Mouse (Mus musculus) intestine, embryonic 16.5 days (tissue): Measurements from ENCODE around the gene Txk. TPM values are rescaled to one million over a fixed set of nuclear protein-coding genes. Genes with fewer than 3 reads are reported as not detected.
A peak's percentile ranks its signal among the peaks of the same experiment; 100 is the strongest.

Experiments used
- ATAC-seq: fragments of 200-750 bp; cut with Nextera tagmentation; 2 replicates; pipeline ENCODE4 v1.8.0; 2017; ENCODE audit warnings: moderate TSS enrichment, moderate library complexity
- H3K27ac ChIP-seq: fragments of 300-500 bp; sonication (generic); 2 replicates; pipeline ENCODE4 v1.5.1; 2014; ENCODE audit warnings: mild to moderate bottlenecking, low read length
- H3K27me3 ChIP-seq: fragments of 300-500 bp; sonication (generic); replicated peaks from 2 replicates; pipeline ENCODE4 v1.6.1; 2014; ENCODE audit warnings: low read length, control low read depth, mixed read lengths; ENCODE audit not compliant: control insufficient read depth, insufficient read depth
- H3K36me3 ChIP-seq: fragments of 300-500 bp; sonication (generic); 2 replicates; pipeline ENCODE4 v1.6.1; 2014; ENCODE audit warnings: low read length, control low read depth; ENCODE audit not compliant: control insufficient read depth, insufficient read depth
- H3K4me1 ChIP-seq: fragments of 300-500 bp; sonication (generic); 2 replicates; pipeline ENCODE4 v1.6.1; 2014; ENCODE audit warnings: low read length, control low read depth, mixed read lengths; ENCODE audit not compliant: control insufficient read depth, insufficient read depth
- H3K4me2 ChIP-seq: fragments of 300-500 bp; sonication (generic); 2 replicates; pipeline ENCODE4 v1.6.1; 2014; ENCODE audit warnings: low read depth, low read length, control low read depth
- H3K4me3 ChIP-seq: fragments of 300-500 bp; sonication (generic); 2 replicates; pipeline ENCODE4 v1.5.1; 2014; ENCODE audit warnings: mild to moderate bottlenecking, low read length
- H3K9ac ChIP-seq: fragments of 300-500 bp; sonication (generic); 2 replicates; pipeline ENCODE4 v1.6.1; 2014; ENCODE audit warnings: low read depth, low read length
- H3K9me3 ChIP-seq: fragments of 300-500 bp; sonication (generic); 2 replicates; pipeline ENCODE4 v1.6.1; 2016; ENCODE audit warnings: low read length, control low read depth; ENCODE audit not compliant: control insufficient read depth
- WGBS: fragments of 180-500 bp; shearing (Covaris S2); extraction: QIAGEN DNeasy Blood & Tissue Kit; methylation state at CpG from one replicate; pipeline ENCODE4 v1.1.7; 2014; 5-methylcytosine and 5-hydroxymethylcytosine counted together
- polyA plus RNA-seq: library from polyadenylated mRNA; unstranded; fragments of >200 nt; fragmentation: Nextera tagmentation; extraction: Ambion mirVana; gene quantifications from 2 replicates; pipeline ENCODE4 v1.2.1, GENCODE M21; 2015

Gene Txk
- polyA plus RNA-seq, 1 experiment from 2014 or later = 0.48 TPM

GRCm38 (mm10) chr5:72706722-72707121 lies 45.9 kb downstream of the Txk start:
- H3K4me2 ChIP-seq = no peak overlapping the region
- no peaks in the 10 kb centered on the region for H3K27me3 ChIP-seq
- H3K4me1 ChIP-seq = peaks cover 7% of the 10 kb centered on the region; the same call in 1 of the 2 replicates
- H3K9me3 ChIP-seq = 0 out of 2 replicates have a peak, but pooled peaks cover 3% of the 10 kb centered on the region
- no peak overlapping the region for H3K9ac ChIP-seq
- ATAC-seq = no peak
- H3K4me3 ChIP-seq = no peak overlapping the region
- no peak overlapping the region for H3K27ac ChIP-seq
- 64% methylated on average over 10 of the region's 10 CpGs for WGBS
- no peaks in the 10 kb centered on the region for H3K36me3 ChIP-seq

- Histone ChIP-seq H3K4me2 (no peak overlapping the region), H3K4me1 (peaks cover 7% of the 10 kb centered on the region; the same call in 1 of the 2 replicates), H3K9ac (no peak overlapping the region), H3K36me3 (no peaks in the 10 kb centered on the region), H3K4me3 (no peak overlapping the region), H3K27ac (no peak overlapping the region), H3K9me3 (0 out of 2 replicates have a peak, but pooled peaks cover 3% of the 10 kb centered on the region), H3K27me3 (no peaks in the 10 kb centered on the region)
- no peak for ATAC-seq
- 63% methylated on average over 10 of the region's 10 CpGs for WGBS
Measured at GRCm38 (mm10) chr5:72706095-72706494, 46.5 kb downstream of the Txk start.

- Histone ChIP-seq H3K9ac (no peak overlapping the region), H3K27ac (no peak overlapping the region), H3K27me3 (no peaks in the 10 kb centered on the region), H3K4me2 (no peak overlapping the region), H3K4me3 (no peak overlapping the region), H3K4me1 (no peaks in the 10 kb centered on the region), H3K36me3 (no peaks in the 10 kb centered on the region), H3K9me3 (0 out of 2 replicates have a peak, but pooled peaks cover 3% of the 10 kb centered on the region)
- no peak for ATAC-seq
Measured at GRCm38 (mm10) chr5:72702202-72702601, 50.4 kb downstream of the Txk start.

DNA sequence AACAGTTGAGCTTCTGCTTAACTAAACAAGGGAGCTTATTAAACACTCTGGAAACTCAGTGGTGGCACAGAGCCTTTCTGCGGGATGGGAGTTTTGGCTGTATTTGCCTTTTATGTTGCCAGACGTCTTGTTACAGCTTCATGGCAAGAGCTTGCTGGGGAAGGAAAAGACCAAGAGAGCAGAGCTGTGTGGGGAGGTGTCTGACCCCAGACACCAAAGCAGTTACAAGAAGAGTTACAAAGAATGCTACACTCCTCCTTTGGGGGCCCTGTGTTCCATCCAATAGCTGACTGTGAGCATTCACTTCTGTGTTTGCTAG lies 53.1 kb downstream of the Txk start:
- H3K4me2 ChIP-seq = no peak overlapping the region
- H3K4me3 ChIP-seq = no peak overlapping the region
- no peak overlapping the region for H3K27ac ChIP-seq
- no peaks in the 10 kb centered on the region for H3K9me3 ChIP-seq
- 46% methylated on average over 2 of the region's 2 CpGs for WGBS
- H3K9ac ChIP-seq = no peak overlapping the region
- H3K27me3 ChIP-seq = no peaks in the 10 kb centered on the region
- no peaks in the 10 kb centered on the region for H3K4me1 ChIP-seq
- H3K36me3 ChIP-seq = no peaks in the 10 kb centered on the region
- no peak for ATAC-seq

- Histone ChIP-seq H3K27ac (no peak overlapping the region), H3K36me3 (no peaks in the 10 kb centered on the region), H3K4me3 (no peak overlapping the region), H3K9ac (no peak overlapping the region), H3K4me2 (no peak overlapping the region), H3K4me1 (no peaks in the 10 kb centered on the region), H3K9me3 (no peaks in the 10 kb centered on the region), H3K27me3 (no peaks in the 10 kb centered on the region)
- 61% methylated on average over 7 of the region's 7 CpGs for WGBS
- ATAC-seq = no peak
Measured at GRCm38 (mm10) chr5:72698818-72699499, 53.6 kb downstream of the Txk start.

- Histone ChIP-seq H3K9me3 (no peaks in the 10 kb centered on the region), H3K9ac (no peak overlapping the region), H3K4me2 (no peak overlapping the region), H3K4me3 (no peak overlapping the region), H3K27ac (no peak overlapping the region), H3K36me3 (no peaks in the 10 kb centered on the region), H3K4me1 (no peaks in the 10 kb centered on the region), H3K27me3 (no peaks in the 10 kb centered on the region)
- ATAC-seq = no peak; the same call in 1 of the 2 replicates
- 57% methylated on average over 3 of the region's 3 CpGs for WGBS
Measured at GRCm38 (mm10) chr5:72698343-72698742, 54.2 kb downstream of the Txk start.

DNA sequence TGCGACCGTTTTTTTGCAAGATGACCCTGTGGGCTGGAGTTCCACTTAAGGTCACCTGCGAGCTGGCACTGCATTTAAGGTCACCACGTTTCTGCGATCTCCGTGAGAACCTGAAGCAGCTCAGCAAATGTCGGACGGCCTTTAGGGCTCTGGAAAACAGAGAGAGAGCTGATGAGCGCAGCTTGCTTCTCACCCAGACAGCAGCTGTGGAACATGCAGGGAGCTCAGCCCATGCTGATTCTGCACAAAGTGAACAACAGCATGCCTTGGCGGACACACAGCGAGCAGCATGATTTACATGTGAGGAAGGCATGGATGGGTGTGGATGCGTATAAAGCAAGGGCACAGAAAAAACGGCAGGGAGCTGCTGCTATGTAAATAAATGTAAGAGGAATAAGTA lies 56.1 kb downstream of the Txk start:
- Histone ChIP-seq H3K27me3 (no peaks in the 10 kb centered on the region), H3K4me3 (no peak overlapping the region), H3K9ac (no peak overlapping the region), H3K36me3 (no peaks in the 10 kb centered on the region), H3K27ac (no peak overlapping the region), H3K9me3 (no peaks in the 10 kb centered on the region), H3K4me1 (no peaks in the 10 kb centered on the region), H3K4me2 (no peak overlapping the region)
- ATAC-seq = peak; percentile 38; the same call in 1 of the 2 replicates
- 57% methylated on average over 13 of the region's 13 CpGs for WGBS

DNA sequence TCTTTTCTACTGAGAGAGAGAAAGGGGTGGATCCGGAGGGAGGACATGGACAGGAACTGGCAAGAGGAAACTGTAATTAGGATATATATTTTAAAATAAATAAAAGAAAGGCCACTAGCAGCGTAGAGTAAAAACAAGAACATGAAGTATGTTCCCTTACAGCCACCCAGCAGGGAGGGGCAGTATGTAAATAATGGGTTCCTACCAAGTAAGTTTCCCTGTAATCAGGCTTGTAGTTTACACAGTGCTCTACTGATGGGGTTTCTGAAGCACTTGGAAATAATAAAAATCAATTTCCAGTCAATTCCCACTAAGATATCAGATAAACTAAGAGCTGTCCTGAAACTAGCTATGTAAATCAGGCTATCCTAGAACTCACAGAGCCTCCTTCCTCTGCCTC lies 57.9 kb downstream of the Txk start:
- H3K36me3 ChIP-seq = no peaks in the 10 kb centered on the region
- no peak overlapping the region for H3K4me2 ChIP-seq
- H3K9me3 ChIP-seq = no peaks in the 10 kb centered on the region
- no peaks in the 10 kb centered on the region for H3K27me3 ChIP-seq
- no peak overlapping the region for H3K4me3 ChIP-seq
- H3K9ac ChIP-seq = no peak overlapping the region
- WGBS = 50% methylated on average over 2 of the region's 2 CpGs
- no peak overlapping the region for H3K27ac ChIP-seq
- 0 out of 2 replicates have a peak, but pooled peaks have one; percentile 21 for ATAC-seq
- H3K4me1 ChIP-seq = no peaks in the 10 kb centered on the region

GRCm38 (mm10) chr5:72690516-72690915 lies 62.1 kb downstream of the Txk start:
- 85% methylated on average over 5 of the region's 5 CpGs for WGBS
- H3K9me3 ChIP-seq = no peaks in the 10 kb centered on the region
- no peaks in the 10 kb centered on the region for H3K27me3 ChIP-seq
- no peak overlapping the region for H3K27ac ChIP-seq
- H3K4me1 ChIP-seq = no peaks in the 10 kb centered on the region
- no peak overlapping the region for H3K4me2 ChIP-seq
- H3K4me3 ChIP-seq = no peak overlapping the region
- no peak for ATAC-seq
- no peak overlapping the region for H3K9ac ChIP-seq
- H3K36me3 ChIP-seq = no peaks in the 10 kb centered on the region

- Histone ChIP-seq H3K27me3 (no peaks in the 10 kb centered on the region), H3K4me1 (no peaks in the 10 kb centered on the region), H3K27ac (no peak overlapping the region), H3K9me3 (no peaks in the 10 kb centered on the region), H3K9ac (no peak overlapping the region), H3K36me3 (no peaks in the 10 kb centered on the region), H3K4me3 (no peak overlapping the region), H3K4me2 (no peak overlapping the region)
- ATAC-seq = no peak
- 90% methylated on average over 7 of the region's 7 CpGs for WGBS
Measured at GRCm38 (mm10) chr5:72689556-72689955, 63.0 kb downstream of the Txk start.
